Mouse (Mus musculus) cerebellum, adult 9-11 months (tissue): ENCODE measurements around the gene Psmd12.
A peak's percentile ranks its signal among the peaks of the same experiment; 100 is the strongest.

Experiments
- DNase-seq: peaks from one replicate; pipeline ENCODE4 v3.0.0; 2022

The Psmd12 gene

GRCm38 (mm10) chr11:107511954-107512353, 32.7 kb downstream of the Psmd12 start:
- DNase-seq: peak; percentile 13

- no peak for DNase-seq
These were observed 33.8 kb downstream of the Psmd12 start for GRCm38 (mm10) chr11:107513047-107513446.

DNA sequence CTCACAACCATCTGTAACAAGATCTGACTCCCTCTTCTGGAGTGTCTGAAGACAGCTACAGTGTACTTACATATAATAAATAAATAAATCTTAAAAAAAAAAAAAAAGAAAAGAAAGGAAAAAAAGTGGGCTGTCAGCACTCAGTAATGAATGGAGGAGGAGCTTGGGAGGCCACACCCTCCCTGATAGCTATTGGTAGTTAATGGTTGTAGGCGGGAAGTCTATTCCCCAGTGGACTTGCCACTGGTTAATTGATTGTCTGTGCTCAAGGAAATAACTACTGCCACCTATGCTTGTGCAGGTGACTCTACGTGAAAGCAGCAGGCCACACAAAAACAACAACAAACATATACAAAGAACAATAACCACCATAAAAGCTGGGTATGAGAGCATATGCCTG, 37.1 kb downstream of the Psmd12 start:
- no peak for DNase-seq

DNA sequence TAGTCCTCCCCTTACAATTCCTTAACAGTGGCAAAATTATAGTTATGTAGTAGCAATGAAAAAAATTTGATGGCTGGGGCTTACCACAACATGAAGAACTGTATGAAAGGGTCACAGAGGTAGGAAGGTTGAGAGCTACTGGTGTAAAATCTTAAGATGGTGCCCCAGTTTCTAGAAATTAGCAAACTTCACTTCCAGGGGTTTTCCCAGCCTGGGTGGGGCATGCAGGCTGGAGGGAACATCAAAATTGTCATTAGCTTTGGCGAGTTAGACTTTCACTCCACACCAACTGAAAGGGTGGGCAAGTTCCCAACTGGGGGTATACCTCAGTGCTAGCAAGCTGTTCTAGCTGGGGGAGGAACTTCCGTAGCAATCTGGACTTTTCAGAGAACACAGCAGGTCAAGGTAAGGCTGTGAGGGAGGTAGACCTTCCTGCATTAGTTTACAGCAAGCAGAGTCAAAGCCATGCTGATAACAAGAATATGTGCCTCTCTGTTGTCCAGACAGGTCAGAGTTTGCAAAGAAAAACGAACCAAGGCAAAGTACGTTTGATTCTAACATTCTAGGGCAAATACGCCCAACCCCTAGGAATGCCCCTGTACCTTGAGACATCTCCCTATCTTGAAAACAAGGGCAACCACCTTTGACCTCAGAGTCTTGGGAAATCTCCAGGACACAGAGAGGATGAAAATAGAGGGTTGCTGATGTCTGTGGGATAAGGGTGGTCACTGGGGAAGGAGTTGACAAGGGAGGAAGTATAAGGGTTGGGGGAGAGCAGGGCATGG, 39.6 kb downstream of the Psmd12 start:
- DNase-seq: no peak

- DNase-seq: no peak
These were observed 41.9 kb downstream of the Psmd12 start for GRCm38 (mm10) chr11:107521153-107521552.

- no peak for DNase-seq
These were observed 45.7 kb downstream of the Psmd12 start for GRCm38 (mm10) chr11:107524966-107525365.

- no peak for DNase-seq
These were observed 48.3 kb downstream of the Psmd12 start for GRCm38 (mm10) chr11:107527632-107528031.

GRCm38 (mm10) chr11:107529320-107529719, 50.0 kb downstream of the Psmd12 start:
- DNase-seq: no peak

DNA sequence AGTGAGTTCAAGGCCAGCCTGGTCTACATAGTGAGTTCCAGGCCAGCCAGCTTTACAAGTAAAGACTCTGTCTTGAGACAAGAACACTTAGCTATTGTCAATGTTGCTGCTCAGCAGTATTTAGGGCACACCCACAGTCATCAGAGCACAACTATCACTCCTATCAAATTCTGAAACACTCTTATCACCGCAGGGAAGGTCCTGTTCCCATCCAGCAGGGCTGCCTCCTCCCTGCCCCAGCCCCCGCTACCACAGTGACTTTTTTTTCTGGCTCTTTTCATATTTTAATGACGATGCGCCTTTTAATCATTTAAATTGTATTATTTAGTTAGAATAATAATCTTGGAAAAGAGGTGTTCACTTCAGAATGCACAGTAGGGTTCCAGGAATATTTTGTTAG, 52.2 kb downstream of the Psmd12 start:
- DNase-seq: no peak

- DNase-seq: no peak
These were observed 53.0 kb downstream of the Psmd12 start for GRCm38 (mm10) chr11:107532271-107532670.

GRCm38 (mm10) chr11:107538994-107539393, 59.7 kb downstream of the Psmd12 start:
- no peak for DNase-seq

DNA sequence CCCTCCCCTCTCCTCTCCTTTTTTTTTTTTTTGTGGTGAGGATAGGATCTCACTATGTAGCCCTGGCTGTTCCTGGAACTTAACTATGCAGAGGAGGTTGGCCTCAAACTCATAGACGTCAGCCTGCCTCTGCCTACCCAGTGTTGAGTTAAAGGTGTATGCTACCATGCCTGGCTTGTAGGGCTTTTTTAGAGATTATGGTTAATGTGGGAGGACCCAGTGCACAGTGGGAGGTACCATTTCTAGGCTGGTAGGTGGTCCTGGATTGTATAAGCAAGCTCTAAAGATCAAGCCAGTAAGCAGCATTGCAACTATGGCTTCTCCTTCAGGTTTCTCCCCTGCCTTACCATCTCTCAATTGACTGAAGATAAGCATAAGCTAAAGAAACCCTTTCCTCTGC, 61.1 kb downstream of the Psmd12 start:
- DNase-seq: no peak

- no peak for DNase-seq
These were observed 66.6 kb downstream of the Psmd12 start for GRCm38 (mm10) chr11:107545747-107546476.

GRCm38 (mm10) chr11:107546667-107547301, 67.5 kb downstream of the Psmd12 start:
- DNase-seq: peak; percentile 51

GRCm38 (mm10) chr11:107547351-107548203, 68.3 kb downstream of the Psmd12 start, which contains the start of gene Helz:
Helz (plus strand) TSS chr11:107547930.
- DNase-seq: peak; percentile 53

DNA sequence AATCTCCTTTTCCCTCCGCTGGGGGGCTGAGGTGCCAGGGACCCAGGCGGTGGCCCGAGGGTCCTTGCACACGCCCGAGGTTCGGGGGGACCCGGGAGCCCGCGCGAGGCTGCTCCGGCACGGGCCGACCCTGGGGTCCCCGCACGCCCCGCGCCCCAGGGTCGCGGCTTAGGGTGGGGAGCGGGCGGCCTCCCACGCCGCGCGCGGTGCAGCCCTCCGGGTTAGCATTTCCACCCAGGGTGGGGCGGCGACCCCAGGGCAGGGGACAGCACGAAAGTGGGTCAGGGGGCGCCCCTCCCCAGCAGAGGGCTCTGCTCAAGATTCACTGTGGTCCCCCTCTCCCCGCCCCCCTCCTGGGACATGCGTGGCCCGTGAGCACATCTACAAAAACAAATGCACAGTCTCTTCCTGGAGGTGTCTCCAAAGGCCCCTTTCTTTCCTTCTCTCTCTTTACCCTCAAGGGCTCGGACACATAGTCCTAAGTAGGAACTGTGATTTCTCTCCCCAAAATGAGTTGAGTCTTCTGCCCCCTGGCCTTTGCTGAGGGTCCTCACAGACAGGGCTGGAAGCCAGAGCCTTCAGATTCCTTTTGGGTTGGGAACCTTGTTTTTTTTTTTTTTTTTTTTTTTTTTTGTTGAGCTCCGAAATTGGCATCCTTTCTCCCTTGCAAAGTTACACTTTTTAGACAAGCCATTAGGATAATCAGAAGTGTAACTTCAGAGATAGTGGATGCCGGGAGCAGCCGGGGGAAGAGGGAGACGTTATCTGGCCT, 69.1 kb downstream of the Psmd12 start:
- peak; percentile 27 for DNase-seq
